Mouse (Mus musculus) megakaryocyte-erythroid progenitor cell, adult 5-6 weeks (primary cell): ENCODE data around the gene Kif17. TPM values are rescaled to one million over a fixed set of nuclear protein-coding genes. Genes with fewer than 3 reads are reported as not detected.
"Not testable (repeated sequence)": the region's sequence is repeated elsewhere in the genome, so short reads cannot be mapped to it uniquely, and the experiment has no call there.

Source experiments
- ATAC-seq: replicated peaks from 2 replicates; pipeline ENCODE4 v1.8.0; 2016; ENCODE audit warnings: mild to moderate bottlenecking, inconsistent platforms; ENCODE audit not compliant: severe bottlenecking, poor library complexity, low FRiP score, low TSS enrichment
- total RNA-seq, 2 experiments: library from RNA; stranded (forward) in 1 of 2; stranded (reverse) in 1 of 2; fragments of 200-1000, 215-1000 nt in 1 of 2; fragments of >200 nt in 1 of 2; fragmentation: Nextera tagmentation in 1 of 2; gene quantifications; 2 replicates each; pipeline ENCODE4 v1.2.3; 2014 to 2017

The Kif17 gene
- total RNA-seq, 2 experiments from 2014 or later, result 0.37 TPM; not detected in 1

DNA sequence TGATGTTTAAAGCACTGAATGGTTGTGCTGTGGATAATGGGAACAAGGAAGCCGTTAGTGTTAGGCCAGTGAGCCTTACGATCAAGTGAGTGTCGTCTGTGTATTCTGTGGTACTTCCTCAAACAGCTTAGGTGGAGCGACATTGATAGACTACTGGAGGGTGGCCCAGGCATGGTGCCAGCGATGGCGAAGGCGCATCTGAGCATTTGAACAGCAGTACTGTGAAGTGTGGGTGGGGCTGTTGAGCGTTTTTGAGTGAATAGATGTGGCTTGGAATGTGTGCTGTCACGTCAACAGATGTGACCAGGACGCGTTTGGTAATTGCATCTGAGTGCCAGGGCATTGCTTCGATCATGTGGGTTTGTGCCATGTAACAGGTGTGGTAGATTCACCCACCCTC, 57.5 kb downstream of the Kif17 start:
- ATAC-seq, result no peak

DNA sequence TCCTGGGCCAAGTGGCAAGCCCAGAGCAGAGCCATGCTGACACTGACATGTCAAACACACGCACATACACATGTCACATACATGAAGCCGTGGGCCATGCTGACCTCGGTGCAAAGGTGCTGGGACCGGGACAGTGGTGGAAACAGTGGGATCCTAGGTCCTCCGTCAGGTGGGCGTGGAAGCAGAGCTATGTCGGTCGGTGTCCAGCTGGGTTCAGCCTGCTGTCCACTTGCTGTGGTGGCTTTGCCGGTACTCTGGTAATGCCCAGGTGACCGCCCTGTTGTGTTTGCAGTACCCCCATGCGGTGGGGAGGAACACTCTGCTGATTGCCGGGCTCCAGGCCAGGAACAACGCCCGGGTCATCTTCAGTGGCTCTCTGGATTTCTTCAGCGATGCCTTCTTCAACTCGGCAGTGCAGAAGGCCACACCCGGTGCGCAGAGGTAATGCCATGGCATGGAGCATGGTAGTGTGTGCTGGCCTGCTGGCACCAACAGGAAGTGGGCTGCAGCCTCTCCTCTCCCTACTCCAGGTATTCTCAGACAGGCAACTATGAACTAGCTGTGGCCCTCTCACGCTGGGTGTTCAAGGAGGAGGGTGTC, 60.2 kb downstream of the Kif17 start:
- no peak for ATAC-seq

- ATAC-seq, result peak; percentile 43; the same call in 1 of the 2 replicates
Measured at GRCm38 (mm10) chr4:138311595-138311994, 61.4 kb downstream of the Kif17 start.

- ATAC-seq, result no peak
Measured at GRCm38 (mm10) chr4:138312105-138312504, 61.9 kb downstream of the Kif17 start.

DNA sequence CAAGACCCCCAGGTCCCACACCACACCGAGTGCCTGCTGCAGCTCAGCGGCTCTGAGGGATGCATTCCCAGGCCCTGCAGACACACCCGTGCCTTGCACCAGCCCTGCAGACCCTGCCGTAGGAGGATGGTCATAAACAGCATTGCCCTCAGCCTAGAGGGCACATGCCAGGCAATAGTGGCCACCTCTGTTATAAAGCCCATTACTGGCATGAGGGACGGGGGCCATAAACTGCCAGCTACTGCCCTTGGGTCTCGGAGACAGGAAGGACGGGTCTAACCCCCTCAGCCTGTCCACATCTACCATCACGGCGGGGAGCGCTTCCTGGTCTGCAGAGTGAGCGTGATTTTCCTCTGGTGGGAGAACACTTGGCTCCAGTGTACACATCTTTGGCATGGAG, 62.8 kb downstream of the Kif17 start:
- ATAC-seq, result no peak

GRCm38 (mm10) chr4:138313795-138314194, 63.6 kb downstream of the Kif17 start:
- ATAC-seq, result no peak

- no peak for ATAC-seq
Measured at GRCm38 (mm10) chr4:138315781-138316180, 65.5 kb downstream of the Kif17 start.

GRCm38 (mm10) chr4:138316369-138316768, 66.1 kb downstream of the Kif17 start:
- no peak for ATAC-seq

DNA sequence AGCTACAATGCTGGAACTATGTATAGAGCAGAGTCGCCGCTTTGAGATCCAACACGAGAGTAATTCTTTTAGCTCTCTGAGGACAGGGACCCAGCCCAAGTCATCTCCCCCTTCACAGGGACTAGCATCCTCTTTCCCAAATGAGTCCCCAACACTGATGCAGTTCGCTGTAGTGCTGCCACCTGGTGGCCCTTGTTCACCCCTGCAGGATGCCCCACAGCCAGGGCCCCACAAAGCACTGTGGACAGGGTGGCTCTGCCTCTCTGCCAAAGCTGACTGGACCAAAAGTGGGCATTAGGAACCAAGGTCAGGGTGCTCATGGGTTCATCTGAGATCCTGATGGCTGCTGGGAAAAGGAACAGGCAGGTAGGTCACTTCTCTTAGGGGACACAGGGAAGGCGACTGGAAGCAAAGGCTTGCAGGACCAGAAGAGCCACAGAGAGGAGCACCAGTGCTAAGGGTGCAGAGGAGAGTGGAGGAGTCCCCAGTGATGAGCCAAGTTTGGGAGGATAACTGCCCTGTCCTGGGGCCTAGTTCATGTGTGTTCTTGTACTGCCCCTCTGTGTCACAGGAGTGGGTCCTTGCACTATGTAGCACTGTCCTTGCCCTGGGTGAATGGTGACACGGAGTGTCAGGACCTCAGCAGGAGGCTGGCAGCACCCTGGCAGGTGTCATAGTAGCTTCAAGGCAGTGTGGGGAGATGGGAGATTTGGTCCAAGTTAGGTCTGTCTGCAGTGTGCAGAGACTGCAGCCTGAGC, 68.5 kb downstream of the Kif17 start:
- ATAC-seq, result peak; percentile 74

DNA sequence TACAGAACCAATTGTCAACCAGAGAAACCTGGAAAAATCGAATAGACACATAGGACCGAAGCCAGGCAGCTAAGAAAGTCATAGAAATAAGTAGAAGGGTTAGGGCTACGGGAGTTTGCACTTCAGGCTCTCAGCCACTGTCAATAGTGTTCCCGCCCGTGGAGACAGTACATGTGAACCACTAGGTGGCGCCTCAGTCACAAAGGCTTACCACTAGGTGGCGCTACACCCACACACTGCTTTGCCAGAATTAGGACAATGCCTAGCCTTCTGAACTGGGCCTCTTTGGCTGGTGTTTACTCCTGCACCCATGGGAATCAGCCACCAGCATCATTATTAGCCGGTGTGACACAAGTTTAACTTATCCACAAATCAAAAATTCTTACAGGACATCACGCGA, 69.3 kb downstream of the Kif17 start:
- peak; percentile 64 for ATAC-seq

DNA sequence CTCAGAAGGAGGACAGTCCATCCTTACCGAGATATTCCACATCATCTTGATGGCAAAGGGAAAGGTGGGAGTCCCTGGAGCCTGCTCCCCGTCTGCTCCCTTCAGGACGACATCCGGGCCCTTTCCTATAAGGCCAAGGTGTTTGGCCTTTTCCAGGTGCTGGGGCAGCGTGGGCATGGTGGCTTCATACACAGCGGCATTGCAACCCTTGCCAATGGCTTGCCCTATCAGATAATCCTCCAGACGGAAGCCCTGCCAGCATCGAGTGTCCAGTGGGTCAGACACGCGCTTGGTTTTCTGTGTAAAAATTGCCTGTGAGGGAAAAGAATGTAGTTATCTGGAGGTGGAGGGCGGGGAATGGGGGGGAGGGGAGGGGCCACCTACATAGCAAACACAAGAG, 70.5 kb downstream of the Kif17 start:
- no peak for ATAC-seq

GRCm38 (mm10) chr4:138321488-138321887, 71.3 kb downstream of the Kif17 start:
- ATAC-seq, result no peak

DNA sequence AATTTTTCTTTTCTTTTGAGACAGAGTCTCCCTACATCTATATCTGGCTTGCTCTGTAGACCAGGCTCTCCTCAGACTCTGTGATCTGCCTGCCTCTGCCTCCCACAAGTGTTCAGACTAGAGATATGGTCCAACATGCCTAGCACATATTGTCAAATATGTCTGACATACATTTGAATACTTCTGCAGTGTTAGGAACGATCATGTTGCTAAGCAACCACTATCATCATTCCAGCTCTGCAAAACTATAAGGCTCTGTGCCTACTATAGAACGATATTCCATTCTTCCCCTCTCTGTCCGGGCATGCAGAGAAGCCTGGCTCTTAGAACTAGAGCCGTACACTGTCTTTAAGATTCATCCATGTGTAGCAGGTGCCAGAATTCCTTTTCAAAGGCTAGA, 72.5 kb downstream of the Kif17 start:
- ATAC-seq, result no peak

- no peak for ATAC-seq
Measured at GRCm38 (mm10) chr4:138323753-138324152, 73.5 kb downstream of the Kif17 start.

DNA sequence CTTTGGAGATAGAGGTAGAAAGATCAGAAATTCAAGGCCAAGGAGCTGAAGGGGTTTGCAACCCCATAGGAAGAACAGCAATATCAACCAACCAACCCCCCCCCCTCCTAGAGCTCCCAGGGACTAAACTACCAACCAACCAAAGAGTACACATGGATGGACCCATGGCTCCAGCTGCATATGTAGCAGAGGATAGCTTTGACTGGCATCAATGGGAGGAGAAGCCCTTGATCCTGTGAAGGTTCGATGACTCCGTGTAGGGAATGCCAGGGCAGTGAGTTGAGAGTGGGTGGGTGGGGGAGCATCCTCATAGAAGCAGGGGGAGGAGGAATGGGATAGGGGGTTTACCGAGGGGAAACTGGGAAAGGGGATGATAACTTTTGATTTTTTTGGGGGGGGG, 74.2 kb downstream of the Kif17 start:
- ATAC-seq, result no peak

- ATAC-seq, result peak; percentile 95
Measured at GRCm38 (mm10) chr4:138325466-138326076, 75.3 kb downstream of the Kif17 start.

DNA sequence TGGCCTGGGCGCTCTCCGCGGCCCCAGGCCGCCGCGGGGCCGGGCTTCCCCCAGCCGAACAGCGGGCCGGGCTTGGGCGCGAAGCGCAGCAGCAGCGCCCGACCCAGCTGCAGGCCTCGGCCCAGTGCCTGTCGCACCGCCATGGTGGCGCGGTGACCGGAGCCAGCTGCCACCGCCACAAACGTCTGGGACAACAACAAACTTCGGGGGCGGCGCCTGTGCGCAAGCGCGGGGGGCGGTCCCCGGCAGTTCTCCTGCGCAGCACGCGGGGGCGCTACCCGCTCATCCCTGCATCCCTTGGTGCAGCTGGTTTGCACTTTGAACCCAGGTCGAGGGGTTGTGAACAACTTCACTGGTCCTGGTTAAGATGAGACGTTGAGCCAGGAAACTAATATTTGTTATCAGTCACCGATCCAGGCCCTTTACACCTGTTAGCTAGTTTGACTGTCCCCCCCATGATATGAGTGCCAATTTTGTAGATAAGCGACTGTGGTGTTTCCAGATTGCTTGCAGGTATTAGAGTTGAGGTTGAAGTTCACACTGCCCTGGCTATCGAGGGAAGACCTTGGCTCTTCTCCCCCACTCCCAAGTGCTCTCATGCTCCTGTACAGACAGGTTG, 76.0 kb downstream of the Kif17 start, which contains the start of gene Pink1:
Gene Pink1, minus strand, starts transcription at position 231 of the 619 bp plus-strand sequence.
- ATAC-seq, result peak; percentile 72

DNA sequence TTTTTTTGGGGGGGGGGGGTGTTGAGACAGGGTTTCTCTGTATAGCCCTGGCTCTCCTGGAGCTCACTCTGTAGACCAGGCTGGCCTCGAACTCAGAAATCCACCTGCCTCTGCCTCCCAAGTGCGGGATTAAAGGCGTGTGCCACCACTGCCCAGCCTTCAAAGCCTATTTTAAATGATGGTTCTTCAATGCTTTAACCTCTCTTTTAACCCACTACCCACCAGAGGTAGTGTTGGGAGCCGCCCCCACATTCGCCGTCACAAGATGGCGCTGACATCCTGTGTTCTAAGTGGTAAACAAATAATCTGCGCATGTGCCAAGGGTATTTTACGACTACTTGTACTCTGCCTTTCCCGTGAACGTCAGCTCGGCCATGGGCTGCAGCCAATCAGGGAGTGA, 76.9 kb downstream of the Kif17 start:
- not testable (repeated sequence) for ATAC-seq

DNA sequence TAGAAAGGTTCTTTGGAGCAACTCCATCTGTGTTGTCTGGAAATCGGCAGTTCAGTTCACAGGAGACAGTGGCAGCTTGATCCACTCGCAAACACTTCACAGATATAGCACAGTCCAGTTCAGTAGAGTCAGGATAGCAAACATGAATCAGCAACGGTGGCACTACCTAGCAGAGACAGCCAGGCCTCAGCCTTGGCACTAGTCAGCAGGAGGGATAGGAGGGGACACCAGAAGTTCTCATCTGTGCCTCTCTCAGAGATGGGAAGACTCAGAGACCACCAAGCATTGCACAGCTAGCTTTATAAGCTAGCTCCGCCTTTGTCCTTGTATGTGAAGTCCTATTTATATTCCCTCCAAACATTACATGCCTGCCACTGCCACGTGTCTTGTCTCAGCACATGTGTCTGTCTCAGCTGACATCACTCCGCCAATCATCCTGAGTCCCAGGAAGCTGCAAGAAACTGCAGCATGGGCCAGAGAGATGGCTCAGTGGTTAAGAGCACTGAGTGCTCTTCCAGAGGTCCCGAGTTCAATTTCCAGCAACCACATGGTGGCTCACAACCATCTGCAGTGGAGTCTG, 77.7 kb downstream of the Kif17 start:
- ATAC-seq, result no peak

DNA sequence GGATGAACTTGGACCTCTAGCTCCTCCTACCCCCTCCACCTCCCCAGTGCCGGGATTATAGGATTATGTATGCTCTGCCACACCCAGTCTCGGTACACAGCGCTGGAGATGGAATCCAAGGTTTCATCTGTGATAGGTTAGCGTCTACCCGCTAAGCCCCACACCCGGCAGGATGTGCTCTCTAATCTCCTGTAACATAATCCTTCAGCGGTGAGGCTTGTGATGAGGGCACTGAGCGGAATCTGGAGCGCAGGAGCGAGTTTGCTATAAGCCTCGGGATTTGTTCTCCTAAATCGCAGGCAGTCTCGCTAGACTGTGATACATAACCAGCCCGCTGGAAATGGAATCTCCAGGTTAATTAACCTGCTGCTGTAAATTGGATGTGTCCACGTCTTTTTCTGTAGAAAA, 80.0 kb downstream of the Kif17 start:
- ATAC-seq, result no peak
